Mouse (Mus musculus): ENCODE measurements at regions not wholly inside any gene's neighbourhood (a gene's known extent, or its start where the extent isn't known, plus 50 kb on each side); places are given as distances from the start of the nearest gene placed in this dataset.
"Not testable (repeated sequence)": the region's sequence is repeated elsewhere in the genome, so short reads cannot be mapped to it uniquely, and the experiment has no call there.

DNA sequence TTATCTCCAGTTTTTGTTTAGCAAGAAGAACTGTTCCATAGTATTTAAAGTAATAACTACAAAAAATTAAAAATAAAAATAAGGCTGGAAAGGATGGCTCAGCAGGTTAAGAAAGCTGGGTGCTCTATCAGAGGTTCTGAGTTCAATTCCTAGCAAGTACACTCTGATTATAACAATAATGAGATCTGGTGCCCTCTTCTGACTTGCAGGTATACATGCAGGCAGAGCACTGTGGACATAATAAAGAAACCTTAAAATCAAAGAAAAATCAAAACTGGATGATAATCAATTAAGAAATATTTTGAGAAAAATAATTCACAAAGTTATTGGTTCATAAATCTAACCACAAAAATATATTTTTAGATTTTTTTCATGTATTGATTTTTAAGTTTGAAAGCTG lies 346.7 kb upstream of the Cdh8 start:
- no peaks in the 10 kb centered on the region for H3K36me3 ChIP-seq
- H3K9ac ChIP-seq = no peak overlapping the region
- no peaks in the 10 kb centered on the region for H3K4me1 ChIP-seq (replicated peaks)
- no peak overlapping the region for H3K4me2 ChIP-seq
- ATAC-seq (ENCODE audit: insufficient number of reproducible peaks, low FRiP score) = no peak
- no peak overlapping the region for H3K4me3 ChIP-seq
- no peaks in the 10 kb centered on the region for H3K9me3 ChIP-seq (replicated peaks)
- H3K27me3 ChIP-seq (replicated peaks) = no peaks in the 10 kb centered on the region
- H3K27ac ChIP-seq (ENCODE audit: poor library complexity, severe bottlenecking) = no peak overlapping the region

DNA sequence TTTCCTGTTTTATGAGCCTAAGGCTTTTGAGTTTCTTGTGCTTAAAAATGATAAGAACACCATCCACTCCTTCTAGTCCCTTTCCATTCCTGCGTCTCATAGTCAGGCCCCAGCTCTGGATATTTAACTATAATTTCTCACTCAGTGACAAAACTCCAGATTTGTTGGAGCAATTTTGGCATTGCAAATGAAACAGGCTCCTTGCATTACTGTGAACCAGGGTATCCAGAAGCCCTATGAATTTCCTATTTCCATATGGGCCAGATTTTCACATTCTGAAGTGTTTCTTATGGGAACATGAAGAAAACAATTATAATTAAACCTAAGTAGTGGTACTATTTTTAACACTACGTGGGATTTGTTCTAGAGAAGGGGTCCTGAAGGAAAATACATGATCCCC lies 319.9 kb upstream of the Cdh8 start:
- Histone ChIP-seq H3K36me3 (no peaks in the 10 kb centered on the region), H3K27me3 (replicated peaks) (no peaks in the 10 kb centered on the region), H3K9me3 (replicated peaks) (no peaks in the 10 kb centered on the region), H3K4me1 (replicated peaks) (no peaks in the 10 kb centered on the region), H3K9ac (no peak overlapping the region), H3K4me3 (no peak overlapping the region), H3K4me2 (no peak overlapping the region), H3K27ac (ENCODE audit: poor library complexity, severe bottlenecking) (no peak overlapping the region)
- no peak for ATAC-seq (ENCODE audit: insufficient number of reproducible peaks, low FRiP score)
- 79% methylated on average over 2 of the region's 2 CpGs for whole genome bisulfite sequencing

DNA sequence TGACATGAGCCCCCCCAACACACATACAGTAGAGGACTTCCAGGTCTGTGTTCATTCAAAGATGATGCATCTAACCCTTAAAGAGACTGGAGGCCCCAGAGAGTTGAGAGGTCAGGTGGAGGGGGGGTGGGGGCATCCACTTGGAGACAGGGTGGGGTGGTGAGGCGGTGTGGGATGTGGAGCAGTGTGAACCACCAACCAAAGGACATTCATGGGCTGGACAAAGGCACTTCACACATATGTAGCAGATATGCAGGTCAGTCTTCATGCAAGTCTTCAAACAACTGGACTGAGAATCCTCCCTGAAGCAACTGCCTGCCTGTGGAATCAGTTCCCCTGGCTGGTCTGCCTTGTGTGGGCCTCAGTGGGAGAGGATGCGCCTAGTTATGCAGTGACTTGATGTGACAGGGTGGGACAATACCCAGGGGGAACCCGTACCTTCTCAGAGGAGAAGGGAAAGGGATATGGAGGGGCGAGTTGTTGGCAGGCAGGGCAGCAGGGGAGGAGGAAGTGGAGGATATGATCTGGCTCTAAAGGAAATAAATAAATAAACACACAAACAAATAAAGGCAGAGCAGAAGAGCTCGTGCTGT lies 308.5 kb upstream of the Cdh8 start:
- Histone ChIP-seq H3K27me3 (replicated peaks) (no peaks in the 10 kb centered on the region), H3K27ac (ENCODE audit: poor library complexity, severe bottlenecking) (no peak overlapping the region), H3K9ac (no peak overlapping the region), H3K4me1 (replicated peaks) (no peaks in the 10 kb centered on the region), H3K9me3 (replicated peaks) (no peaks in the 10 kb centered on the region), H3K4me2 (no peak overlapping the region), H3K4me3 (no peak overlapping the region), H3K36me3 (no peaks in the 10 kb centered on the region)
- WGBS = 69% methylated on average over 5 of the region's 5 CpGs
- 0 out of 2 replicates have a peak, but pooled peaks have one; percentile 36 for ATAC-seq (ENCODE audit: insufficient number of reproducible peaks, low FRiP score)

DNA sequence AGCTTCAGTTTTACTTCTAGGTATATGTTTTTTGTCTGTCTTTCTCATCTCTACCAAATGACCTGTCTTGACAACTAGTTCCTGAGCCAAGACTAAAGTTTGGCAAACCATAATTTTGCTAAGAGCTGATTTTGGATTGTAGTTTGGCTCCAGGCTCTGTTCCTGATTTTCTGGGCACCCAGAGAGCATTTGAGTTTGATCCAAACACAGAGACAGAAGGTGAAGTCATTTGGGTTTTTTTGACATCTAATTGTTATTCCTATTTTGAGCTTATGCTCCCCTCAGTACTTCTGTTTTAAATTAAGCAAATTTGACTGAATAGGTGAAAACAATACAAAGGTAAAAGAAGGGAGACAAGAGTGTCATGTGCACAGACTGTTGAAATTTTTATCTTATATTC lies 302.7 kb upstream of the Cdh8 start:
- no peak overlapping the region for H3K4me2 ChIP-seq
- no peak overlapping the region for H3K27ac ChIP-seq (ENCODE audit: poor library complexity, severe bottlenecking)
- no peaks in the 10 kb centered on the region for H3K27me3 ChIP-seq (replicated peaks)
- no peak for ATAC-seq (ENCODE audit: insufficient number of reproducible peaks, low FRiP score)
- H3K9me3 ChIP-seq (replicated peaks) = no peaks in the 10 kb centered on the region
- no peaks in the 10 kb centered on the region for H3K36me3 ChIP-seq
- no peak overlapping the region for H3K9ac ChIP-seq
- no peak overlapping the region for H3K4me3 ChIP-seq
- H3K4me1 ChIP-seq (replicated peaks) = no peaks in the 10 kb centered on the region

DNA sequence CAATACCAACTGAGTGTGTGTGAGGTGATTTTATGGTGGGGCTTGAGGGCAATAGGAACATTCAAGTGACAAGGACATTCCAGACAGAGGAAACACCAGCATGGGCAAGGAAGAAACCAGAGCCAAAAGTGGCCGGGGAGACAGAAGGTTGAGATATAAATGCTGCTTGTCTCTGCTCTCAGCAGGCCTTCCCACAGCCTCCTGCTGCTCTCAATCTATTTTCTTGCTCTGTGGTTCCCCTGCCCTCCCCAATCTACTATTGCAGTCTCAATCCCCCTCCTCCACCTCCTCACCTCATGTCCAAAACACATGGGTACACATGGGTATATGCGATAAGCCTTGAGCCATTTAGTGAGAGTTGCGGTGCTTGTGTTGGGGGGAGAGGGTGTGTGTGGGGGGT lies 265.4 kb upstream of the Cdh8 start:
- H3K36me3 ChIP-seq = no peaks in the 10 kb centered on the region
- no peak overlapping the region for H3K27ac ChIP-seq (ENCODE audit: poor library complexity, severe bottlenecking)
- H3K9ac ChIP-seq = no peak overlapping the region
- H3K4me3 ChIP-seq = no peak overlapping the region
- H3K9me3 ChIP-seq (replicated peaks) = no peaks in the 10 kb centered on the region
- H3K27me3 ChIP-seq (replicated peaks) = no peaks in the 10 kb centered on the region
- H3K4me1 ChIP-seq (replicated peaks) = no peaks in the 10 kb centered on the region
- WGBS = 59% methylated on average over 3 of the region's 3 CpGs
- ATAC-seq (ENCODE audit: insufficient number of reproducible peaks, low FRiP score) = no peak
- H3K4me2 ChIP-seq = no peak overlapping the region

DNA sequence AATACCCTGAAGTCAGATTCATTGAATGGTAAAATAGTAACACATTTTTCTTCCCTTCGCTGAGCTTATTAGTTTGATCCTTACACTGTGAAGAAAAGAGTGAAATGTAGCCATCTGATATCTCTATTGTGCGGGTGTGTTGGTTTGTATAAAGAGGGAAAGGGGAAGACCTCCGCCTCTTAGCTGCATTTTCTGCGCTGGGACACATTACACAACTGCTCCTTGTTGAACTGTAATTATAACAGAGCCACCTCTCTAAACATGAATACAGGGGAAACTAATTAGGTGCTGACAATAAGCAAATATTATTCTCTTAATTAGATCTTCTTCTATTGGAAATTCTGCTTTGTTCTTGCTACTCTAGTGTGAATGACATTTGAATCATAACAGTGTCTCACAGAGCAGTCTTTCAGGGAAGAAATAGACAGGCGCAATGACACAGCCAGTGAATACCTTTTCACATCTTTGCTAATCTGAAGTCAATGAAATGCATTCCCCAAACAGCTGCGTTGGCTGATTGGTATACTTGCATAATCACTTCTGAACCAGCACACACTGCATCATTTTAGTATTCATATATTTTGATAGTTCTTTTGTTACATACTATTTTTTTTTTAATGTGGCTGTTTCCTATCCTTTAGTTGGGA lies 263.1 kb upstream of the Cdh8 start:
- H3K4me2 ChIP-seq = not testable (repeated sequence)
- WGBS = 77% methylated on average over 6 of the region's 6 CpGs

DNA sequence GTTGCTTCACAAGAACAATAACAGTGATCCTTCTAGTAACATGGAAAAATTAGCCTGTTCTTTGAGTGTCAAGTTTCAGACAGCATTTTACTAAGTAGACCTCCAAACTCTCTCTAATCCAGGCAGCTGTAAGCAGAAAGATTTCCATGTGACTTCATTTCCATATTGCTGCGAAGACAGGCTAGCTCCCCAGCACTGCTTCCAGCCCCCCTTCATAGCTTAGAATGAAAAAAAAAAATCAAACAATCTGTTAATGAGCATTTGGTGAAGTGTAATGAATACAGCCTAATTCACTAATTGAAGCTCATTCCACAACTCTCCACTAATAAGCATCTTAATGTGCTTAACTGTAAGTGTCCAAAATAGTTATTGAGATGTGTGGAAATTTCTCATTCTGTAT lies 251.4 kb upstream of the Cdh8 start:
- 42% methylated on average over 1 of the region's 1 CpGs for WGBS
- H3K4me3 ChIP-seq; H3K9me3 ChIP-seq (replicated peaks); H3K36me3 ChIP-seq; H3K4me2 ChIP-seq; ATAC-seq (ENCODE audit: insufficient number of reproducible peaks, low FRiP score); H3K4me1 ChIP-seq (replicated peaks); H3K27ac ChIP-seq (ENCODE audit: poor library complexity, severe bottlenecking); H3K27me3 ChIP-seq (replicated peaks); H3K9ac ChIP-seq: not testable (repeated sequence)

More for the DNA sequence above, 263.1 kb upstream of the Cdh8 start:
- not testable (repeated sequence) for H3K27ac ChIP-seq (ENCODE audit: poor library complexity, severe bottlenecking); ATAC-seq (ENCODE audit: insufficient number of reproducible peaks, low FRiP score); H3K36me3 ChIP-seq; H3K4me1 ChIP-seq (replicated peaks); H3K9ac ChIP-seq; H3K4me3 ChIP-seq; H3K27me3 ChIP-seq (replicated peaks); H3K9me3 ChIP-seq (replicated peaks)

GRCm38 (mm10) chr8:99651302-99651621 lies 235.0 kb upstream of the Cdh8 start:
- Histone ChIP-seq H3K4me1 (replicated peaks) (no peaks in the 10 kb centered on the region), H3K4me3 (no peak overlapping the region), H3K27ac (ENCODE audit: poor library complexity, severe bottlenecking) (no peak overlapping the region), H3K36me3 (no peaks in the 10 kb centered on the region), H3K9ac (no peak overlapping the region), H3K9me3 (replicated peaks) (no peaks in the 10 kb centered on the region), H3K27me3 (replicated peaks) (no peaks in the 10 kb centered on the region), H3K4me2 (no peak overlapping the region)
- WGBS = 67% methylated on average over 2 of the region's 2 CpGs
- ATAC-seq (ENCODE audit: insufficient number of reproducible peaks, low FRiP score) = no peak

DNA sequence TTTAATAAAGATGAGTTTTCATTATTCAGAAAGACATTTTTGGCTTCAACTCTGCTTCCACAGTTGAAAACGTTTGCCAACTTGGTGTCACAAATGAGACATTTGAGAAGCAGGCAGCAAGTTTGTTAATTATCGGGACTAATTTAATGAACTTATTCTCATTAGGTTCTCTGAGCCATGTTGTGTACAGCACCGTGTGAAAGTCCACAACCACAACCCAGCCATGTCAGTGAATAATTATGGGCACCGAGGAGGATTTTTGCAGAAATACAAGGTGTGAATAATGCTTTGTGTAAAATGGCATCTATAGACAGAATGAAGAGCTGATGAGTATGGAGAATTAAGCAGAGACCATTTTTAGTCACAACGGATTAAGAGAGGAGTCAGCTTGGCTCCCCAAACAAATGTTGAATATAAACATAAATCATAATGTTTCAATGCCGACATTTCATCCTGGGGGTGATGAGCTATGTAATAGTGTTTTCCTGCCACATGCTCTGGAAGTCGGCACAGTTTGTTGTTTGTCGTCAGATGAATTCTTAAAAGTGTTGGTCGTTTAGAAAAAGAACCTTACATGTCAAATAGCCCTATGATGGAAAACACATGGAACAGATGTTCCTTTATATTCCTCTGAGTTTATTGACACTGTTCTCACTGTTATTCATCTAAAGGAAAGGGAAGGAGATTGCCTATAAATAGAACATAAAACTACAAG lies 234.5 kb upstream of the Cdh8 start:
- Histone ChIP-seq H3K4me1 (replicated peaks) (no peaks in the 10 kb centered on the region), H3K4me2 (no peak overlapping the region), H3K9me3 (replicated peaks) (no peaks in the 10 kb centered on the region), H3K4me3 (no peak overlapping the region), H3K36me3 (no peaks in the 10 kb centered on the region), H3K27me3 (replicated peaks) (no peaks in the 10 kb centered on the region), H3K9ac (no peak overlapping the region), H3K27ac (ENCODE audit: poor library complexity, severe bottlenecking) (no peak overlapping the region)
- no peak for ATAC-seq (ENCODE audit: insufficient number of reproducible peaks, low FRiP score)
- WGBS = 75% methylated on average over 9 of the region's 9 CpGs

DNA sequence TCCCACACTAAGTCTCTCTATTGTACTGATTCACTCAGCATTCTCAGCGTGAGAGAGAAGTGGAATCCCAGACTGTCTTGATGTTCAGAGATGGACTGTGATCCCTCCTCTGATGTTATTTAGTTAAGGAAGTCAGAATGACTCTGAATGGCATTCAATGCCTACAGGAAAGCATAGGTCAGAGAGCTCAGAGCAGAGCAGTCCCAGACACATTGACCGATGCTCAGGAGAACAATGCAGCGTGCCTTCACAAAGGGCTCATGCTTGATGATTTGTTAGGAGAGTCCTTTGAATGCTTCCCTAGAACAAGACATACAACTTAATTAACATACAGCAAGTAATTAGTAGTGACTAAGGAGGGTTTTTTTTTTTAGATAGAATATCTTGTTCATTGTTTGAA lies 224.3 kb upstream of the Cdh8 start:
- no peaks in the 10 kb centered on the region for H3K36me3 ChIP-seq
- H3K4me2 ChIP-seq = no peak overlapping the region
- WGBS = 78% methylated on average over 3 of the region's 3 CpGs
- H3K27me3 ChIP-seq (replicated peaks) = no peaks in the 10 kb centered on the region
- H3K4me3 ChIP-seq = no peak overlapping the region
- no peaks in the 10 kb centered on the region for H3K4me1 ChIP-seq (replicated peaks)
- no peak overlapping the region for H3K27ac ChIP-seq (ENCODE audit: poor library complexity, severe bottlenecking)
- no peaks in the 10 kb centered on the region for H3K9me3 ChIP-seq (replicated peaks)
- H3K9ac ChIP-seq = no peak overlapping the region
- no peak for ATAC-seq (ENCODE audit: insufficient number of reproducible peaks, low FRiP score)

- not testable (repeated sequence) for ATAC-seq (ENCODE audit: insufficient number of reproducible peaks, low FRiP score)
- WGBS = 86% methylated on average over 1 of the region's 1 CpGs
These were observed 214.7 kb upstream of the Cdh8 start for GRCm38 (mm10) chr8:99630958-99631357.

DNA sequence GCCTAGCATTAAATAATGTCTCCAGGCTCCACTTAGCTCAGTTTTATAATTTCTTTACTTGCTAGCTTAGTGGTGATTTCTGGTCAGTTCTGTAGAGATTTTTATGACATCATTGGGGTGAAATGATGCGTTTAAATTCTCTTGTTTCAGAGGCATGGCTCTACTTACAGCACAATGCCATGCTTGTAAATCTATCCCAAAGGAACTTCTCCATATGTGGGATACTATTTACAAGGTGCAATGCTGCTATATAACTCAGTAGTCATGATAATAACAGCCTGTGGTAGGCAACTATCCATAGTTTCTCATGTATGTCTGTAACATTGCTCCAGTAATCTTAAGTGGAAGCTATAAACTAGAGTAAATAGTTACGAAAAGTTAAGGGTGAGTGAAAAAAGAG lies 205.4 kb upstream of the Cdh8 start:
- H3K4me2 ChIP-seq = no peak overlapping the region
- H3K9ac ChIP-seq = no peak overlapping the region
- no peaks in the 10 kb centered on the region for H3K9me3 ChIP-seq (replicated peaks)
- 53% methylated on average over 2 of the region's 2 CpGs for WGBS
- no peaks in the 10 kb centered on the region for H3K27me3 ChIP-seq (replicated peaks)
- H3K36me3 ChIP-seq = no peaks in the 10 kb centered on the region
- no peaks in the 10 kb centered on the region for H3K4me1 ChIP-seq (replicated peaks)
- no peak overlapping the region for H3K4me3 ChIP-seq
- H3K27ac ChIP-seq (ENCODE audit: poor library complexity, severe bottlenecking) = no peak overlapping the region
- ATAC-seq (ENCODE audit: insufficient number of reproducible peaks, low FRiP score) = no peak

More at GRCm38 (mm10) chr8:99630958-99631357, 214.7 kb upstream of the Cdh8 start:
- H3K36me3 ChIP-seq; H3K9ac ChIP-seq; H3K4me3 ChIP-seq; H3K27me3 ChIP-seq (replicated peaks); H3K9me3 ChIP-seq (replicated peaks); H3K4me2 ChIP-seq; H3K27ac ChIP-seq (ENCODE audit: poor library complexity, severe bottlenecking); H3K4me1 ChIP-seq (replicated peaks): not testable (repeated sequence)
